Mouse (Mus musculus): ENCODE measurements at regions not wholly inside any gene's neighbourhood (a gene's known extent, or its start where the extent isn't known, plus 50 kb on each side); places are given as distances from the start of the nearest gene placed in this dataset.

GRCm38 (mm10) chr6:120581748-120582147 is 50.6 kb upstream of the Hdhd5 start:
- Histone ChIP-seq H3K27me3 (ENCODE audit: control insufficient read depth, insufficient read depth, low read length) (no peaks in the 10 kb centered on the region), H3K4me2 (replicated peaks; ENCODE audit: low read depth, low read length) (no peak overlapping the region), H3K9ac (ENCODE audit: low read depth, low read length) (no peak overlapping the region), H3K27ac (ENCODE audit: low read depth, low read length) (no peak overlapping the region), H3K4me1 (ENCODE audit: control insufficient read depth, insufficient read depth, low read length) (peaks cover 18% of the 10 kb centered on the region; the same call in 1 of the 2 replicates), H3K4me3 (ENCODE audit: low read length) (no peak overlapping the region), H3K36me3 (ENCODE audit: control insufficient read depth, insufficient read depth, low read length) (no peaks in the 10 kb centered on the region), H3K9me3 (ENCODE audit: control insufficient read depth, low read length) (no peaks in the 10 kb centered on the region)
- no peak for ATAC-seq (ENCODE audit: low FRiP score, low TSS enrichment)
- 93% methylated on average over 2 of the region's 2 CpGs for WGBS

Measured in kidney, embryonic 14.5 days (tissue).